Mouse (Mus musculus) kidney, postnatal 10 days (tissue): ENCODE data around the gene Gm21974.
"Not testable (repeated sequence)": the region's sequence is repeated elsewhere in the genome, so short reads cannot be mapped to it uniquely, and the experiment has no call there.

Source experiments
- DNase-seq: peaks from one replicate; pipeline ENCODE4 v3.0.0; 2021; ENCODE audit warnings: mixed read lengths

Gm21974 gene

DNA sequence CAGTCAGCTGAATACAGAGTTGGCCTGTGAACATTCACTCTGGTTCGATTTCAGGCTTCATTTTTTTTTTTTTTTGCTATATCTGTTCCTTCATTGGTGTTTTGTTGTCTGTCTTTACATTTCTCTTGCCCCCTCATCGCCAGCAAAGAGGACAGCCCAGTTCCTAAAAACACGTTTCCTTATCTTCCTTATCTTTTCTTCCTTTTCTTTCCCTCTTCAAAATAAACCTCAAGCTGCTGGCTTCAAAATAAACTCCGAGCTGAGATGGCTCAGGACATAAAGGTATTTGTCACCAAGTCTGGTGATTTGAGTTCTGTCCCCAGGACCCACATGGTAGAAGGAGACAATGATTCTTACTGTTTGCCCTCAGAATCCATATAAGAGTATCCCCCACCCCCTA lies 17.7 kb upstream of the Gm21974 start:
- DNase-seq = no peak

DNA sequence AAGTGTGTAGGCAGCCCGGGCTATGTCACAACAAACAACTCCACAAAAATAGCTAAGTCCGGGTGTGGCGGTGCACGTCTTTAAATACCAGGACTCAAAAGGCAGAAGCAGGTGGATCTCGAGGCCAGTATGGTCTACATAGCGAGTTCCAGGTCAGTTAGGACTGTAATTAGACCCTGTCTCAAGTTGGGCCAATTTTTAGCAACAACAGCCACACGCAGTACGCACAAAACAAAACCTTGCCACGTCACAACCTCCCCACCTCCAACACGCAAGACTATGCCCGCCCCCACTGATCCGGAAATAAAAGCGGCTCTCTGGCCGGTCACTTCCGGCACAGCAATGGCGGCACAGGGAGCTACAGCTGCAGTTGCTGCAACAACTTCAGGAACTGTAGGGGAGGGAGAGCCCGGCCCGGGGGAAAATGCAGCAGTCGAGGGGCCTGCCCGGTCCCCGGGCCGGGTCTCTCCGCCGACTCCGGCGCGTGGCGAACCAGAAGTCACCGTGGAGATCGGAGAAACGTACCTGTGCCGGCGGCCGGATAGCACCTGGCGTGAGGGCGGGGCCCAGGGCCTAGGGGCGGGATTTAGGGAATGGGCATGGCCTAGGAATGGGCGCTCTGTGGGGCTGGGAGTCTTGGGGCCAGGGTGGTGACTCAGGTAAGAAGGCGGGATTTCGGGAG lies 17.1 kb upstream of the Gm21974 start, which contains the start of gene Kat8:
Gene Kat8 (plus strand): TSS at position 327 of the 682 bp plus-strand sequence.
- peak; percentile 95 for DNase-seq

DNA sequence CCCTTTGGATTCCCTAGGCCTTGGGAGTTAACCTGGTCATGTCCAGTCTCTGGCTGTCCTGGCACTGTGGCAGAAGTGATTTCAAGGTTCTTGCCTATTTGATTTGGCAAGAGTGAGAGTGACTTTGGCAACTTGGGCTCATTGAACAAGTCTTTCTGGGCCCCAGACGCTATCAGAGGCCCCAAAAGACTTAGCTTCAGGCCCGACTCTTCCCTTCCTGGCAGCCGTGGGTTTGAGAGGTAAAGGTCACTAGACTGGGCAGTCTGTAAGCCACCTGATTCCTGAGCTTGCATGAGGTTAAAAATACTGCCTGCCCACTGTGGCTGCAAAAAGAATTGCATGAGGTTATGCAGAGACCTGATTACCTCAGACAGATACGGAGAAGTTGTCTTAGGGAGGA lies 13.4 kb upstream of the Gm21974 start:
- DNase-seq = no peak

DNA sequence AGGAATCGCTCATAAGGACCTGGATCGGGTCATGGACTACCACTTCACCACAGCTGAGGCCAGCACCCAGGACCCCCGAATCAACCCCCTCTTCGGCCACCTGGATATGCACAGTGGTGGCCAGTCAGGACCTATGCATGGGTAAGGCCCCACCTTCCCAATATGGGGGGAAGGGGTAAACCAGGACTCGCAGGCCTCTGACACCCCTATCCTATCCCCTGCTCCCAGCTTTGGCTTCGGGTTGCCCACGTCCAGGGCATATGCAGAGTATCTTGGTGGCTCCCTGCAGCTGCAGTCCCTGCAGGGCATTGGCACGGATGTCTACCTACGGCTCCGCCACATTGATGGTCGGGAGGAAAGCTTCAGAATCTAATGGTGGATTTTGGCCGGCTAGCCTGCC lies 12.7 kb upstream of the Gm21974 start:
- DNase-seq = no peak

DNA sequence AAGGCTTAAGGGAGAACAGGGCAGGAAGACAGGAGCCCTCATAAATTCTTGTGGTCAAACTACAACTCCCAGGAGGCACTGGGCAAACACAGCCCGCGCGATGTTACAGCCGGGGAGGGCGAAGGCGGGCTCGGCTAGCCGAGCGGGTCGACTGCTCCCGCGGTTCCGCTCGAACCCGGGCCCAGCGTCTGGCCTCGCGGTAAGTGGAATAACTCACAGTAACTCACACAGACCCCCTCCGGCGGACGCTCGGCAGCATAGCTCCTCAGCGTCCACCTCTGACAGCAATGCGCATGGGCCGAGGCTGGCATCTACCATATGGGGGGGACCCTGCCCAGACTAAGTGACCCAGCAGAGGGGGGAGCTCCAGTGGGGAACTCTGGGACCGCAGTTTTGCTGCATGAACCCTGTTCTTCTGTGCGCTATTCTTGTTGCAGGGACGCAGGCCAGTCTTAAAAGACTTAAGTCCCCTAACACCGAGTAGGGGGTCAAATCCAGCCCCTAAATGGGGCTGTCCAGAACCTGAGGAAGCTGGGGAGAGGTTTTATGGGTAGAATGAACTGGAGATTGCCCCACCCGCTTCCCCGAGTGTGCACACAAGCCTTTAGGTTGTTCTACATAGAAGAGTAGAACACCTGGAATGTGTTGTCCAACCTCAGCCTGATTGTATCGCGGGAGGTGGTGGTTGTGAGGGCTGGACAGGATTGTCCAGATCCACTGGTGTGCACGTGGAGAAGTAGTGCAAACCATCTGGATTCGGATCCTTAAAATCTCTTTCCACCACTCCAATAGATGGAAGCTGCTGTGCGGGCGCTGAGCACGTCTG lies 8.9 kb upstream of the Gm21974 start, which contains the start of gene Bckdk:
Gene Bckdk (plus strand): TSS at position 112 of the 826 bp plus-strand sequence.
- peak; percentile 88 for DNase-seq

DNA sequence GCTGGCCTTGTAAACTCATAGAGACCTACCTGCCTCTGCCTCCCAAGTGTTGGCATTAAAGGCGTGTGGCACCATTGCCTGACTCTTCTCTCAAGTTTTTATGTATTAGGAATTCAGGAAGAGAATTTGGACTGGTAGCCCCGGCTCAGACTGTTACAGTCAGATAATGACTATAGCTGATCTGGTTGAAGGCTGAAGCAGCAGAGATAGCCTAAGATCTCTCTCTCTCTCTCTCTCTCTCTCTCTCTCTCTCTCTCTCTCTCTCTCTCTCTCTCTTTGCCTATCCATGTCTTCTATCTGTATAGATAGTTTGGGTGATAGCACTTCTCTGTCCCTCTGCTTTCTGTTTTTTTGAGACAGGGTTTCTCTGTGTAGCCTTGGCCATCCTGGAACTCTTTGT lies 6.5 kb upstream of the Gm21974 start:
- DNase-seq = no peak

DNA sequence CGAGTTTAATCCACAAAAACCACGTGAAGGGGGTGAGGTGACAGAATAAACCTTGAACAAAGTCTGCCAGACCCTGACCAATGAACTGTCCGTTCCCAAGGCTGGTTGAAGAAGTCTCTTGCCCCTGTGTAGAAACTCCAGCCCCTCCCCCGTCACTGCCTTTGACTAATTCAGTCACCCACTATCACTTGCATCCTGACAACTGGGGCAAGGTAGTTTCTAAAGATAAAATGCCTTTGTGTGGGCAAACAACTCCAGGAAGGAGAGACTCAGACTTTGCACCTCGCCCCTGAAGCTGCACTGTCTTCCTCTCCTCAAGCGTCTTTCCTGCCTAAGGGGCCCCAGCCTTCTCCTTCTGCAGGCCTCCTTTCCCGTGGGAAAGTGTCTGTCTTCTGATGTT lies 4.7 kb upstream of the Gm21974 start:
- DNase-seq = no peak

DNA sequence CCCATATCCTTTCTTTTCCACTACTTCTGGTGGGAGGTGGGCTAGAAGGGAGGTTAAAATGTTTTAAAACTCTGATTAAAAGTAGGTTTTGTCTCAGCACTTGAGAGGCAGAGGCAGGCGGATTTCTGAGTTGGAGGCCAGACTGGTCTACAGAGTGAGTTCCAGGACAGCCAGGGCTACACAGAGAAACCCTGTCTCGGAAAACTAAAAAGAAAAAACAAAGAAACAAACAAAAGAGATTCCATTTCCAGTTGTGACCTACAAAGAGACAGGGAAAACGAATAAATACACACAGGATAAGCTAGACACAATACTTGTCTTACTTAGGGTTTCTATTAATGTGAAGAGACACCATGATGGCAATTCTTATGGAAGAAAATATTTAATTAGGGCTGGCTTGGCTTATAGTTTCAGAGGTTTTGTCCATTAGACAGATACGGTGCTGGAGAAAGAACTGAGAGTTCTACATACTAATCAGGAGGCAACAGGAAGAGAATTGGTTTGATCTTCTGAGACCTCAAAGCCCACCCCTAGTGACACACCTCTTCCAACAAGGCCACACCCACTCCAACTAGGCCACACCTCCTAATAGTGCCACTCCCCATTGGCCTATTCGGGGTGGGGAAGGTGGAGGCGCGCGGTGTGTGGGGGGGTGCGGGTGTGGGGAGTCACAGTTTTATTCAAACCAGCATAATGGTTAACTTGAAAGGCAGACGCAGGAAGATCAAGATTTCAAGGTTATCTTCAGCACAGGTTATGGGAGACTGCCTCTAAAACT lies 3.1 kb upstream of the Gm21974 start:
- peak; percentile 52 for DNase-seq

DNA sequence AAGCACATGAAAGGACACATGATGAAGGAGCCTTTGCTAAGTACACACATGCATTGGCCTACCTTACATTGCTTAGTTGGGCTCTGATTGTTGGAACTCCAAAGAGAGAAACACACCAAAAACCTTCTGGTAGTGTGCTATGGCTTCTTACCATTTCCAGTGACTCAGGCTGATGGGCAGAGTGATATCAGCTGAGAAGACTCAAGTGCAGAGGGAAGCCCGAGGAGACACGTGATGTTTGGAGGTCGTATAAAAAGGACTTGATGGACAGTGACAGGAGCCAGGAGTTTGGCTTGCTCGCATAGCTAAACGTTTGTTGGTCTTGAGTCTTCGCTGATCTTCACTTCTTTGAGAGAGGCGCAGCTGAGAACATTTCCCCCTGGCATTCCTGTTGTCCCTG lies 2.3 kb upstream of the Gm21974 start:
- DNase-seq = no peak

DNA sequence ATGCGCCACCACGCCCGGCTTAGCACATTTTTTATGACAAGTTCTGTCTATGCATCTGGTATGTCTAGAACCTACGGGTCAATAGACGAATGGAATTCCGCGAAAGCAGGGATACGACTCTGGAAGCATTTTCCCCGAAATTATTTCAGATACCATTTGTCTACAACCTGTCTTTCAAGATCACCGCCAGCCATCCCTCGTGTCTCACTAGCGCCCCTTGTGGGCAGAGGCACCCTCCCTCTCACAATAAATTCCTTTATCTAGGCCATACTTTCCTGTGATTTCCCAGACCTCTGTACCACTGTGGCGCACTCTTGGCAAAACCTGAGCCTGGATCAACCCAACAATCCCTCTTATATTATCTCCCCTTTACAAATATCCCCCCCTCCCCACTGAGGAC lies 1.1 kb upstream of the Gm21974 start:
- peak; percentile 77 for DNase-seq

DNA sequence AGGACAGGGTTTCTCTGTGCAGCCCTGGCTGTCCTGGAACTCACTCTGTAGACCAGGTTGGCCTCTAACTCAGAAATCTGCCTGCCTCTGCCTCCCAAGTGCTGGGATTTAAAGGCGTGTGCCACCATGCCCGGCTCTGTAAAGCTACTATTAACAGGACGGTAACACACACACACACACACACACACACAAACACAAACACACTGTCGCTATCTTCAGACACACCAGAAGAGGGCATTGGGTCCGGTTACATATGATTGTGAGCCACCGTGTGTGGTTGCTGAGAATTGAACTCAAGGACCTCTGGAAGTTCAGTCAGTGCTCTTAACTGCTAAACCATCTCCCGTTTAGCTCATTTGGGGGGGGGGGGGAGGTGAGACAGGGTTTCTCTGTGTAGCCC lies 637 bp upstream of the Gm21974 start:
- DNase-seq = not testable (repeated sequence)

DNA sequence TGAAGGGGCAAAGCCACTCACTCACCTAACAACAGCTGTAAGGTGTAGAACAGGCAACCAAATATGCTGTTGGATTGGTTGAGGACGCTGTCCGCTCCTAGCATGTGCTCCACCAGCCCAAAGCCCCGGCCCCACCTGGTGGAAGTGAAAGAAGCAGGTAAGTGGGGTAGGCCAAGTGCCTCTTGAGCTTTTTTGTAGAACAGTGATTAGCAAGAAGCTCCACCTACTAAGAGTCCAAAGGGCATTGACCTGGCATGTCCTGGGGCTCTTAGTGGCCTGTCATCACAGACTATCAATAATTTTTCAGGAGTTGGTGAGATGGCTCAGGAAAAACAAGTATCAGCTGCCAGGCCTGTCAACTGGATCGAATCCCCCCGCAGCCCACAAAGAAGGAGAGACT lies 774 bp downstream of the Gm21974 start:
- DNase-seq = no peak

DNA sequence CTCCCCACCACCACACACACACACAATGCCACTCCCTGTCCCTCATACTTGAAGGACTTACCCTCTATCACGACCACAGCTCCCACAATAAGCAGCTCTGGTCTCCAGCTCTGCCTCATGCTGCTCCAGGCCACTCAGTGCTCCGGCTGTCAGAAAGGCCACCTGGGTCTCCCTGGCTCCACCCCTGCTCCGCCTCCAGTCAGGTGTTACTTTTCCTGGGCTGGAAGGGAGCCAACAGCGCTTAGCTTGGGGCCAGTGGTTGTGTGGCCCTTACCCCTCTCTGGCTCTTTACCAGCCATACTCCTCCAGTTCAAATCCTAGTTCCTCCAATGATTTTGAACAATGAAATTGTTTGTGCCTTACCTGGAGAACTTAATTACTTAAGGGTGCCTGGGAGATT lies 4.5 kb downstream of the Gm21974 start, which contains the start of gene Prss53:
Gene Prss53 (minus strand): TSS at position 173 of the 400 bp plus-strand sequence.
- DNase-seq = peak; percentile 80

DNA sequence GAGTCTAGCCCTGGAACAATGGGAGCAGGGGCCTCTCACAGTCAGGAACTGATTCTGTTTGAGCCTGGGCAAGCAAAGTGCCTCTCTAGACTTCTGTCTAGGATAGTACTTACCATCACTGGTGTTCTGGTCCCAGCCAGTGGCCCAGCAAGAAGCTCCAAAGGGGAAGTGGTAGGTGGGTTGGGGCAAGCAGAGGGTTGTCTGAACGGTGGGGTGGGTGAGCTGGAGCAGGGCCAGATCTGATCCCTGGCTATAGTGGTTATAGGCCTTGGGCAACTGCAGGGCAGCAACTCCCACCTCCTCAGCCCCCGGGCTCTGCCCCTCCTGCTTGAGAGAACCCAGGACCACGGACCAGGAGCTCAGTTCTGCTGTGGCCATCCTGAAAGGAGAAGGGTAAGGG lies 6.4 kb downstream of the Gm21974 start:
- no peak for DNase-seq

DNA sequence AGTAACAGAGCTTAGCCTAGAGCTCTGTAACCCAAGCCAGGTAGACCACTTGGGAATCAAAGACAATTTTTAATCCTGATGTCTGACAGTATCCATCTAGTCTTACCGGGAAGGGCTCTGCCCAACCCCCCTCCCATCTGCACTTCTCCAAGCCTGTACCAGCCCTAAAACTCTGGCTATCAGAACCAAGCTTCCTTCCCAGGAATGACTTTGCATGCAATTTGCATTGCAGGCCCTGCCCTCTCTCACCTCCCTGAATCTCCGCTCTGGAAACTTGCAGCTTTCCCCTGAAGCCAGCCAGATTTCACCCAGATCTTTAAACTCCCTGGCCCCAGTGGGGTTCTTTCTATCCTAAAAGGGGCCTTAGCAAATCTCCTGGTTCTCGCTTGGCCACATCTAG lies 7.5 kb downstream of the Gm21974 start:
- DNase-seq = no peak

DNA sequence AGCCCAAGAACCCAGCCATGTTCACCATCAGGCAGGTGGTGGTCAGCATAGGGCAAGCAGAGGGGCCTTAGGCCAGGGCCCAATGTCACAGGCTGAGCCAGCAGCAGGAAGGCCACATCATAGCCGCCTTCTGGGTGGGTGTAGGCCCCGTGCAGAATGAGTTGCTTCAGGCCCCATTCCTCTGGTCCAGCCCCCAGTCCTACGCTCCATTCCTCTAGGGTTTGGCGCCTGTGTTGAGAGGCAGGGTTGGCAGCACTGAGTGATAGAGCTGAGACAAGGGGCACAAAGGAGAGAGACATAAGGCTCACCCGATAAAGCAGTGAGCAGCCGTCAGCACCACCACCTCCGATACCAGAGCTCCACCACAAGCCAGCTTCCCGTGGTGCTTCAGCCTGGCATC lies 8.1 kb downstream of the Gm21974 start:
- no peak for DNase-seq

DNA sequence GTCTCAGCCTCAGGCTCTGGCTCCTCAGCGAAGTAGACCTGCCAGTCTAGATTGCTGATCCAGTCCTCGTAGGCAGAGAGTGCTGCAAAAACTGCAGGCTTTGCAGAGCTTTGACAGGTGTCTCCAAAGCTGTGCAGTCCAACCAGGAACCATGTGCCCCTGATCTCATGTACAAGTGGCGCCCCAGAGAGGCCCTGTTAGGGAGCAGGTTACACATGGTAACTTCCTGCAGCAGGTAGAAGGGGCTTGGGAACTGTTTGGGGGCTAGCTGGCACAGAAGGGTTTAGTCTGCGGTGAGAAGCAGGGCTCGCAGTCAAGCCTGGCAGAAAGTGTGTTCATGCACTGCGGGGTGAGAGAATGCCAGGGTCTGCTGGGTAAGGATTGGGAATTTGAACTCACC lies 8.7 kb downstream of the Gm21974 start:
- no peak for DNase-seq

DNA sequence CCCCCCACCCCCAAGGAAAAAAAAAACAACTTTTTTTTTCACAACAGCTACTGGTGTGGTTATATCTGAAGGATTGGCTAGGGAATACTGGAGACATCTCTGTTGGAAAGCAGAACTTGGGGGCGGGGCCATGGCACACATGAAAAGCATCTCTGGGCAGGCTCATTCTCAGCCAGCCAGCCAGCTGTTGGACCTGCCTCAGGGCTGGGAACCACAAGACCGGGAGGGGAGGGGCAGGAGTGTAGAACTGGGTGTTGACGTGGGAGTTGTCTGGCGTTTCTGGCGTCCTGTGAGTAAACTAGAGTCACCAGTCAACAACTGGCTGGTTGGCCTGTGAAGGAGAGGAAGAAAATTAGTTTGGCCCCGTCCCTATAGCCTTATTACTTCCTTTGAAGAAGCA lies 9.3 kb downstream of the Gm21974 start:
- DNase-seq = peak; percentile 77

DNA sequence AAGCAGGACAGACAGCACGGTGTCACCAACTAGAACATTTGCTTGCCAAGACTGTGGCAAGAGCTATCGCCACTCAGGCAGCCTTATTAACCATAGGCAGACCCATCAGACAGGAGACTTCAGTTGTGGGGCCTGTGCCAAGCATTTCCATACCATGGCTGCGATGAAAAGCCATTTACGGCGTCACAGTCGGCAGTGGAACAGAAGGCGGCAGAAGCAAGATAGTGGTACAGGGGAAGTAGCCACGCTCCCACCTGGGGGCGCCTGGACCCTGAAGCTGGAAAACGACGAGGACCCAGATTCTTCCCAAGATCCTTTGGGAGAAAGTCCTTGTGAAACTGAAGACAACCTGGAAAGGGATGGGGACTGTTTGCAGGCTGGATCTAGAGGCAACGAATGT lies 14.8 kb downstream of the Gm21974 start:
- no peak for DNase-seq

DNA sequence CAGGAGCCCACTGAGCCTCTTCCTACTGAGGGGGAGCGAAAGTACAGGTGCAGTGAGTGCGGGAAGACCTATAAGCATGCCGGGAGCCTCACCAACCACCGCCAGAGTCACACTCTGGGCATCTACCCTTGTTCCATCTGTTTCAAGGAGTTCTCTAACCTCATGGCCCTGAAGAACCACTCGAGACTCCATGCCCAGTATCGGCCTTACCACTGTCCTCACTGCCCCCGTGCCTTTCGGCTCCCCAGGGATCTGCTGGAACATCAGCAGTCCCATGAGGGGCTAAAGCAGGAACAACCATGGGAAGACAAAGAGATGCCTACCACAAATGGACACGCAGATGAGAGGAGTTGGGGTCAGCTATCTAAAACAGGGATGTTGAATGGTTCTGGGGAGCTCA lies 16.0 kb downstream of the Gm21974 start:
- no peak for DNase-seq

DNA sequence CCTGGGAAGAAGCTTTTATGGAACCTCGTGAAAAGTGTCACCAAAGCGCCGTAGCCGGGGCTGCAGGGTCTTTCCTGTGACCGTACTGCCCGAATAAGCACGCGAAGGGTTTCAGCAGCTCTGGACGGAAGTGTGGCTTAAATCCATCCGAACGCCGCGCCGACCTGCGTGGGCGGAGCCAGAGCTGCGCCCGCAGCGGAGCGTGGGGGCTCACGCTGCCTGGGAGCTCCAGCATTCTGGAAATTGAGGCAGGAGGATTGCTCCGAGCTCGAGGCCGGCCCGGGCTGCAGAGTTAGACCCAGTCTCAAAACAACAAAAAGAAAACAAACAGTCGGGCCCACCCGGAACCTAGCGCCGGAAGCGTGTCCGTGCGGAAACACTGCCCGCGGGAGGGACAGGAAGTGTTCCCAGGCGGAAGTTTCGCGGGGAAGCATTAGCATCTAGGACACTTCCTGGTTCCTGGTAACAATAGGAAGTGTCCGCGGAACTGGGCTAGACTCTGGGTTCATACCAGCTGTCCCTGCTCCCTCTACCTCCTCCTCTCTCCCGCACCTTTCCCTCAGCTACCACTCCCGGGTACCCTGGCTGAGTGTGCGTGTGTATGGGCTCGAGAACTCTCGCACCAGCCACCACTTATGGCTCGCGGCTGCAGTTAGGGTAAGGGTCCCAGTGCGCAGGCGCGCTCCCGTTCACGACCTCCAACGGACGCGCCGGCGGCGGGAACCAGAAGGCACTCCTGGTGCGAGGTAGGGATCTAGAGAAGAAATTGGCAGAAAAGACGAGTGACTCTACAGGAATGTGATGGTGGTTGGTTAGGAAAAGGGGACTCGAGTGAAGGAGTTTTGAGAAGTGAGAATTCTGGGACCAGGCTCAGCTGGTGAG lies 18.5 kb downstream of the Gm21974 start, which contains the start of gene Zfp668:
Gene Zfp668 (minus strand): TSS at position 362 of the 882 bp plus-strand sequence.
- DNase-seq = peak; percentile 95

DNA sequence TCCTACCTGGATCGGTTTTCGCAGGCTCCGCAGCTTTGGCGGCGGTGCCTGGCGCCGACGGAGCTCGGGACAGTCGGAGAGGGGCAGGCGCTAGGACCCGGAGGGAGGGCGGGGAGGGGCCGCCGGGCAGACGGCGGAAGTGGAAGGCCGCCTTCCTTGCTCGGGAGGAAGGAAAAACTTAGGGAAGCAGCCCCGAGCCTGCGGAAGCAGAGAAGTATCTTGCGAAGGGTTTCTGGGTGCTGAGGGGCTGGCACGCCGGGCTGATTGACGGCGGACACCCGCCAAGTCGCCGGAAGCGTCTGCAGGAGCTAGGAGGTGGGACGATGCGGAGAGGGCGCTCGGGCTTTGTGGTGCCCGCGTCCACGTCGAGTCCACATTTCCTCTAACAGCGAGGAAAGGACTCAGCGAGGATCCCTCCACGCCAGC lies 19.2 kb downstream of the Gm21974 start, which contains the start of gene Zfp646:
Gene Zfp646 (plus strand): TSS at position 181 of the 426 bp plus-strand sequence.
- DNase-seq = peak; percentile 89
